Comparison of ENCODE assay signal across 9 mouse cellular contexts in the genomic region with DNA sequence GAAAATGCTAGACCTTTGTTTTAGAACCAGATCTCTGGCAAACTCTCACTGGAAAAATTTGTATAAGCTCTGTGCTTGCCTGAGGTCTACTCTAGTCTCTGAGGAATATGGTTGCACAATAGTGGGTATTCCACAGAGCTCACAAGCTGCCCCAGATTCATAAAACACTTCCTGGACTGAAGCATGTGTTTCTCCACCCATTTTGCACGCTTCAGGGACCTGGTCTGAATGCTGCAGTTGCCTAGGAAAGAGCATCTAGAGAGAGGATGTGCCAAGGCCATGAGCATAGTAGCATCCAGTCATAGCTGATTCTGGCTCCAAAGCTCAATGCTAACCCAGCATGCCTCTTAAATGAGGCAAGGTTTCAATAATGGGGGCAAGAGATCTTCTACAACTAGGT.
DNase-seq lines count a peak whose midpoint lies in the region; ATAC-seq lines count a peak whose summit lies in the region.
"Had no signal": no experiment of that assay in that cellular context is flagged by ENCODE, and none has a peak within 500 bp of the region (broad histone marks: within the 10 kb centered on the region; RNA-seq: fewer than 3 reads in every experiment).

No protein-coding gene starts in this region.

- H3K4me1 ChIP-seq in hindbrain, embryonic 13.5 days (replicated peaks), result 0 out of 2 replicates have a peak, but pooled peaks cover 2% of the 10 kb centered on the region
- H3K4me1 ChIP-seq in hindbrain, embryonic 10.5 days (replicated peaks), result no peaks in the 10 kb centered on the region; the same call in 1 of the 2 replicates

- H3K4me2 ChIP-seq in hindbrain, embryonic 13.5 days, result no peak overlapping the region
- H3K4me2 ChIP-seq: heart, embryonic 13.5 days had no signal

- peak; percentile 82 for ATAC-seq in hindbrain, embryonic 13.5 days (ENCODE audit: low FRiP score)
- no peak for ATAC-seq in megakaryocyte-erythroid progenitor cell, adult 5-6 weeks (replicated peaks; ENCODE audit: low FRiP score, low TSS enrichment, poor library complexity, severe bottlenecking)

- H3K9me3 ChIP-seq in hindbrain, embryonic 13.5 days, result no peaks in the 10 kb centered on the region
- H3K9me3 ChIP-seq in hindbrain, embryonic 10.5 days, result no peaks in the 10 kb centered on the region
- H3K9me3 ChIP-seq: heart, embryonic 13.5 days had no signal

- no peaks in the 10 kb centered on the region for H3K27me3 ChIP-seq in hindbrain, embryonic 13.5 days
- no peaks in the 10 kb centered on the region for H3K27me3 ChIP-seq in hindbrain, embryonic 10.5 days (ENCODE audit: insufficient read depth, poor library complexity, severe bottlenecking)
- H3K27me3 ChIP-seq: heart, embryonic 13.5 days had no signal

- 66% methylated on average over 1 of the region's 1 CpGs for WGBS in hindbrain, embryonic 13.5 days
- WGBS in hindbrain, embryonic 10.5 days, result 69% methylated on average over 1 of the region's 1 CpGs

- no peak for DNase-seq in hindbrain, embryonic 10.5 days (ENCODE audit: low spot score)
- peak; percentile 61 for DNase-seq in adipocyte (ENCODE audit: low spot score)
- peak; percentile 54 for DNase-seq in gastrocnemius, postnatal 25 days
- DNase-seq in layer of hippocampus, postnatal 10 days (ENCODE audit: low spot score in 2 of 2), result peak; percentile 14 to 24
- DNase-seq in thymus, postnatal 14 days, result no peak

- H3K36me3 ChIP-seq in hindbrain, embryonic 13.5 days, result peaks cover 17% of the 10 kb centered on the region
- peaks cover 76% of the 10 kb centered on the region for H3K36me3 ChIP-seq in hindbrain, embryonic 10.5 days

- no peak overlapping the region for H3K9ac ChIP-seq in hindbrain, embryonic 13.5 days
- H3K9ac ChIP-seq: heart, embryonic 13.5 days had no signal

- 0 out of 2 replicates have a peak overlapping the region, but pooled peaks have one; percentile 8 for H3K27ac ChIP-seq in hindbrain, embryonic 13.5 days
- H3K27ac ChIP-seq in hindbrain, embryonic 10.5 days, result no peak overlapping the region
- H3K27ac ChIP-seq: heart, embryonic 13.5 days; macrophage had no signal

- H3K4me3 ChIP-seq in hindbrain, embryonic 13.5 days, result no peak overlapping the region
- no peak overlapping the region for H3K4me3 ChIP-seq in hindbrain, embryonic 10.5 days
- H3K4me3 ChIP-seq: heart, embryonic 13.5 days had no signal

Comparison
In these comparisons a context has a peak if more than half of its experiments do, and no peak if none do; other contexts are left out.
1. DNase-seq: peak in adipocyte (single experiment), gastrocnemius, postnatal 25 days (single experiment) and layer of hippocampus, postnatal 10 days (2 of 2); none in hindbrain, embryonic 10.5 days (single experiment) and thymus, postnatal 14 days (single experiment).